Mouse (Mus musculus) heart, embryonic 13.5 days (tissue): ENCODE results near the gene Sbno1. TPM values are rescaled to one million over a fixed set of nuclear protein-coding genes. Genes with fewer than 3 reads are reported as not detected.
A peak's percentile ranks its signal among the peaks of the same experiment; 100 is the strongest.

ENCODE experiments used
- ATAC-seq: fragments of 200-750 bp; cut with Nextera tagmentation; 2 replicates; pipeline ENCODE4 v1.8.0; 2017; ENCODE audit warnings: moderate TSS enrichment; ENCODE audit not compliant: insufficient number of reproducible peaks, low FRiP score, low TSS enrichment; ENCODE audit errors: extremely low read depth
- H3K27ac ChIP-seq: fragments of 300-500 bp; sonication (generic); replicated peaks from 2 replicates; pipeline ENCODE4 v1.5.1; 2015; ENCODE audit warnings: moderate library complexity, mild to moderate bottlenecking, inconsistent platforms
- H3K27me3 ChIP-seq: fragments of 300-500 bp; sonication (generic); replicated peaks from 2 replicates; pipeline ENCODE4 v1.6.1; 2015; ENCODE audit warnings: mild to moderate bottlenecking, inconsistent platforms
- H3K36me3 ChIP-seq: fragments of 300-500 bp; sonication (generic); 2 replicates; pipeline ENCODE4 v1.6.1; 2015; ENCODE audit warnings: mild to moderate bottlenecking, inconsistent platforms
- H3K4me1 ChIP-seq: fragments of 300-500 bp; sonication (generic); 2 replicates; pipeline ENCODE4 v1.6.1; 2015; ENCODE audit warnings: inconsistent platforms
- H3K4me2 ChIP-seq: fragments of 300-500 bp; sonication (generic); 2 replicates; pipeline ENCODE4 v1.6.1; 2015; ENCODE audit warnings: inconsistent platforms, mild to moderate bottlenecking, moderate library complexity
- H3K4me3 ChIP-seq: fragments of 300-500 bp; sonication (generic); 2 replicates; pipeline ENCODE4 v1.5.1; 2015; ENCODE audit warnings: moderate library complexity, mild to moderate bottlenecking, inconsistent platforms
- H3K9ac ChIP-seq: fragments of 300-500 bp; sonication (generic); 2 replicates; pipeline ENCODE4 v1.6.1; 2015; ENCODE audit warnings: inconsistent platforms, mild to moderate bottlenecking, moderate library complexity
- H3K9me3 ChIP-seq: fragments of 300-500 bp; sonication (generic); 2 replicates; pipeline ENCODE4 v1.6.1; 2016; ENCODE audit warnings: inconsistent platforms
- WGBS: fragments of 180-500 bp; shearing (Covaris S2); methylation state at CpG from one replicate; pipeline ENCODE4 v1.1.7; 2015; ENCODE audit warnings: mixed read lengths; 5-methylcytosine and 5-hydroxymethylcytosine counted together
- polyA plus RNA-seq: library from polyadenylated mRNA; unstranded; fragments of >200 nt; fragmentation: Nextera tagmentation; extraction: Ambion mirVana; gene quantifications from 2 replicates; pipeline ENCODE4 v1.2.1, GENCODE M21; 2015

The Sbno1 gene
- polyA plus RNA-seq, 1 experiment from 2014 or later: 54.3 TPM

- H3K9me3 ChIP-seq: no peaks in the 10 kb centered on the region
- peak overlapping the region; percentile 91 for H3K9ac ChIP-seq
- no peaks in the 10 kb centered on the region for H3K27me3 ChIP-seq
- peak overlapping the region; percentile 96 for H3K27ac ChIP-seq
- H3K36me3 ChIP-seq: no peaks in the 10 kb centered on the region
- peaks cover 28% of the 10 kb centered on the region for H3K4me1 ChIP-seq
- peak; percentile 26 for ATAC-seq
- peak overlapping the region; percentile 82 for H3K4me3 ChIP-seq
- WGBS: under 1% methylated on average over 30 of the region's 30 CpGs
- H3K4me2 ChIP-seq: peak overlapping the region; percentile 98
Observed at GRCm38 (mm10) chr5:124440094-124440701, 14.4 kb upstream of the Sbno1 start.

GRCm38 (mm10) chr5:124439447-124440093 lies 13.8 kb upstream of the Sbno1 start, which contains the start of gene Kmt5a:
Gene Kmt5a, plus strand, starts transcription at chr5:124439930.
- Histone ChIP-seq H3K27me3 (no peaks in the 10 kb centered on the region), H3K4me1 (peaks cover 24% of the 10 kb centered on the region), H3K4me2 (peak within 1 kb of the TSS; percentile 98), H3K27ac (peak within 1 kb of the TSS; percentile 96), H3K36me3 (no peaks in the 10 kb centered on the region), H3K4me3 (peak within 1 kb of the TSS; percentile 82), H3K9ac (peak within 1 kb of the TSS; percentile 91), H3K9me3 (no peaks in the 10 kb centered on the region)
- ATAC-seq: peak; percentile 95
- under 1% methylated on average over 34 of the region's 34 CpGs for WGBS

GRCm38 (mm10) chr5:124438746-124439145 lies 12.9 kb upstream of the Sbno1 start:
- Histone ChIP-seq H3K9me3 (no peaks in the 10 kb centered on the region), H3K9ac (no peak overlapping the region), H3K27ac (peak overlapping the region; percentile 96), H3K36me3 (no peaks in the 10 kb centered on the region), H3K4me1 (peaks cover 27% of the 10 kb centered on the region), H3K4me3 (peak overlapping the region; percentile 82), H3K4me2 (peak overlapping the region; percentile 98), H3K27me3 (no peaks in the 10 kb centered on the region)
- no peak for ATAC-seq
- WGBS: 60% methylated on average over 5 of the region's 5 CpGs

GRCm38 (mm10) chr5:124438229-124438628 lies 12.4 kb upstream of the Sbno1 start:
- Histone ChIP-seq H3K4me2 (no peak overlapping the region), H3K4me1 (peaks cover 27% of the 10 kb centered on the region), H3K4me3 (no peak overlapping the region), H3K9ac (no peak overlapping the region), H3K27ac (peak overlapping the region; percentile 96; the same call in 1 of the 2 replicates), H3K36me3 (no peaks in the 10 kb centered on the region), H3K9me3 (no peaks in the 10 kb centered on the region), H3K27me3 (no peaks in the 10 kb centered on the region)
- 87% methylated on average over 5 of the region's 5 CpGs for WGBS
- no peak for ATAC-seq

GRCm38 (mm10) chr5:124433048-124433447 lies 7.2 kb upstream of the Sbno1 start:
- Histone ChIP-seq H3K9me3 (no peaks in the 10 kb centered on the region), H3K27ac (no peak overlapping the region), H3K9ac (0 out of 2 replicates have a peak overlapping the region, but pooled peaks have one; percentile 12), H3K4me3 (no peak overlapping the region), H3K4me2 (no peak overlapping the region), H3K27me3 (no peaks in the 10 kb centered on the region), H3K36me3 (no peaks in the 10 kb centered on the region), H3K4me1 (peaks cover 12% of the 10 kb centered on the region; the same call in 1 of the 2 replicates)
- ATAC-seq: no peak
- 75% methylated on average over 2 of the region's 2 CpGs for WGBS

GRCm38 (mm10) chr5:124432398-124433012 lies 6.7 kb upstream of the Sbno1 start:
- Histone ChIP-seq H3K4me2 (no peak overlapping the region), H3K36me3 (no peaks in the 10 kb centered on the region), H3K27ac (no peak overlapping the region), H3K4me1 (peaks cover 12% of the 10 kb centered on the region; the same call in 1 of the 2 replicates), H3K9ac (0 out of 2 replicates have a peak overlapping the region, but pooled peaks have one; percentile 12), H3K9me3 (no peaks in the 10 kb centered on the region), H3K4me3 (no peak overlapping the region), H3K27me3 (no peaks in the 10 kb centered on the region)
- no peak for ATAC-seq

- Histone ChIP-seq H3K9ac (peak overlapping the region; percentile 92; the same call in 1 of the 2 replicates), H3K4me3 (peak overlapping the region; percentile 82), H3K9me3 (no peaks in the 10 kb centered on the region), H3K27me3 (no peaks in the 10 kb centered on the region), H3K4me1 (peaks cover 14% of the 10 kb centered on the region), H3K27ac (peak overlapping the region; percentile 92), H3K36me3 (peaks cover 7% of the 10 kb centered on the region), H3K4me2 (peak overlapping the region; percentile 65)
- 89% methylated on average over 10 of the region's 10 CpGs for WGBS
- no peak for ATAC-seq
Observed at GRCm38 (mm10) chr5:124426475-124427071, 772 bp upstream of the Sbno1 start.

- ATAC-seq: peak; percentile 25; the same call in 1 of the 2 replicates
- H3K4me3 ChIP-seq: peak overlapping the region; percentile 82
- no peaks in the 10 kb centered on the region for H3K9me3 ChIP-seq
- peak overlapping the region; percentile 89 for H3K4me2 ChIP-seq
- H3K27ac ChIP-seq: peak overlapping the region; percentile 92
- 0% methylated on average over 62 of the region's 63 CpGs for WGBS
- H3K4me1 ChIP-seq: peaks cover 14% of the 10 kb centered on the region
- H3K27me3 ChIP-seq: no peaks in the 10 kb centered on the region
- peak overlapping the region; percentile 92 for H3K9ac ChIP-seq
- H3K36me3 ChIP-seq: peaks cover 10% of the 10 kb centered on the region
Observed at GRCm38 (mm10) chr5:124424723-124425411, 934 bp downstream of the Sbno1 start.

- Histone ChIP-seq H3K9me3 (no peaks in the 10 kb centered on the region), H3K36me3 (peaks cover 16% of the 10 kb centered on the region), H3K4me1 (peaks cover 17% of the 10 kb centered on the region), H3K4me2 (peak overlapping the region; percentile 89), H3K9ac (peak overlapping the region; percentile 92), H3K4me3 (peak overlapping the region; percentile 82), H3K27me3 (no peaks in the 10 kb centered on the region), H3K27ac (peak overlapping the region; percentile 92)
- ATAC-seq: no peak
- WGBS: 2% methylated on average over 14 of the region's 14 CpGs
Observed at GRCm38 (mm10) chr5:124424200-124424722, 1.5 kb downstream of the Sbno1 start.

- 72% methylated on average over 2 of the region's 2 CpGs for WGBS
- peaks cover 33% of the 10 kb centered on the region for H3K36me3 ChIP-seq
- no peak for ATAC-seq
- peaks cover 21% of the 10 kb centered on the region for H3K4me1 ChIP-seq
- H3K4me2 ChIP-seq: no peak overlapping the region
- no peak overlapping the region for H3K4me3 ChIP-seq
- H3K9me3 ChIP-seq: no peaks in the 10 kb centered on the region
- no peak overlapping the region for H3K9ac ChIP-seq
- H3K27ac ChIP-seq: no peak overlapping the region
- H3K27me3 ChIP-seq: no peaks in the 10 kb centered on the region
Observed at GRCm38 (mm10) chr5:124421786-124422185, 4.0 kb downstream of the Sbno1 start.
